Mouse (Mus musculus): ENCODE results near the gene Rad51b.

Rad51b gene

GRCm38 (mm10) chr12:79382416-79382815, 85.3 kb downstream of the Rad51b start:
- no peak for DNase-seq

DNA sequence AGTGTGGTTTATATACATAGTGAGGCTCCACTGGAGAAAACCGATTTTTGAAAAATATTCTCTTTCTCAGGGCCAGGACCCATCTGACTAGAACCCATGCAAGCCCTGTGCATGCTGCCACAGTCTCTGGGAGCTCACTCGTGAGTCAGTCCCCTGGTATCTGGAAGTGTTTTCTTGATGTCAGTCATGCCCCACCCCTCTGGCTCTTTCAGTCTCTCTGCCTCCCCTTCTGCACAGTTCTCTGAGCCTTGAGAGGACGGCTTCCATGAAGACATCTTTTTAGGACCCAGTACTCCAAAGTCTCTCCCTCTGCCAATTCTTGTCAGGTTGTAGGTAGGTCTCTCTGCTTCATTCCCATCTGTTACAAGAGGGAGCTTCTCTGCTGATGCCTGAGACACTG, 86.5 kb downstream of the Rad51b start:
- no peak for DNase-seq

DNA sequence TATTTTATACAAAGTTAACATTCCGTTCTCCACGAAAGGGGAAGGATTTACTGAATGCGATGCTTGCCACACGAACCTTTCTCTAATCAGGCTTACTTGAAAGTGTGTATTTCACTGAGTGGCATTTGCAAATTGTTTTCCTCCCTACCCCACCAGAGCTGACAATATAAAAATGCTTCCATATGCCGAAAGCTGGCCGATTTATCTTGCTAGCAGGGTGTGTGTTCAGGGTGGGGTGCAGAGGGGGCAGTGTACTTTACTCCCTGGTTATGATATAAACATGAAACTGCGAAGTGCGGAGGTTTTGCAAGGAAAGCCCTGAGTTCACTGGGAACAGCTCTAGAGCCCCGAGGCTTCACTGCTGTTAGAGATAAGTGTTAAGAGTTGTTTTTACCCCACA, 87.7 kb downstream of the Rad51b start:
- DNase-seq: no peak

- no peak for DNase-seq
These were observed 88.1 kb downstream of the Rad51b start for GRCm38 (mm10) chr12:79385199-79385598.

- DNase-seq: no peak
These were observed 90.8 kb downstream of the Rad51b start for GRCm38 (mm10) chr12:79387886-79388285.

- no peak for DNase-seq
These were observed 92.2 kb downstream of the Rad51b start for GRCm38 (mm10) chr12:79389251-79389650.

DNA sequence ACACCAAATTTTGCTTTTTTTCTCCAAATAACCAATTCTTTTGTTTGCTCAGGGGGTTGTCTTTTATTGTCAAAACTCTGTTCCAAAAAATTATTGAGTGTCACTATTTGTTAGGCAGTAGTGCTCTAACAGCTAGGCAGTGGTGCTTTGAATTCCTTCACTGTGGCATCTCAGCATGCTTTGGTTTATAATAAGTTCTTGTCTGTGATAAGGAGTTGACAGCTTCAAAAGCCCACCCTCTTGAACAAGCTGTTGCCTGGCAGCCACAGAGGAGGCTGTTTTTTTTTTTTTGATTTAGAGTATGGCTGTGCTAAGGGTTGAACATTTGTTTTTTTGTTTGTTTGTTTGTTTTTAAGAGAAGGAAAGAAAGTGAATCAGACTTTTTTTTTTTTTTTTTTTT, 92.9 kb downstream of the Rad51b start:
- no peak for DNase-seq

- DNase-seq: no peak
These were observed 96.6 kb downstream of the Rad51b start for GRCm38 (mm10) chr12:79393636-79394035.

DNA sequence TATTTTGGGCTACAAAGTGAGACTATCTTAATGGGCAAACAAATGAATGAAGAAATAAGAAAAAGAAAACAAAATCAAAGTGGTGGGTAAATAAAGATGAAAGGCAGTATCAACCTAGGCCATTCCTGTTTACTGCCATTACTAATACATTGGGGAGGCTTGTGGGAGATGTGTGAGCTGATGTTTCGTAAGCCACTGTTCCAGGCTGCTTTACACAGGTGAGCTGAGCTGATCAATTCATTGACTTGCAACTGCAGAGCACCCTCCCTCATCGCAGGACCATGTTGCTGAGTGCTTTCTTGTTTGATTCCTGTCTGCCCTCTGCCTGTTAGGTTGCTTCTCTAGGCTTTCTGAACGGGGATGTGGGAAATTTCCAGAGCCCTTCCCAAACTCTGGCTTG, 106.9 kb downstream of the Rad51b start:
- DNase-seq: no peak

- DNase-seq: no peak
These were observed 107.4 kb downstream of the Rad51b start for GRCm38 (mm10) chr12:79404494-79404893.

GRCm38 (mm10) chr12:79408677-79409076, 111.6 kb downstream of the Rad51b start:
- DNase-seq: no peak

DNA sequence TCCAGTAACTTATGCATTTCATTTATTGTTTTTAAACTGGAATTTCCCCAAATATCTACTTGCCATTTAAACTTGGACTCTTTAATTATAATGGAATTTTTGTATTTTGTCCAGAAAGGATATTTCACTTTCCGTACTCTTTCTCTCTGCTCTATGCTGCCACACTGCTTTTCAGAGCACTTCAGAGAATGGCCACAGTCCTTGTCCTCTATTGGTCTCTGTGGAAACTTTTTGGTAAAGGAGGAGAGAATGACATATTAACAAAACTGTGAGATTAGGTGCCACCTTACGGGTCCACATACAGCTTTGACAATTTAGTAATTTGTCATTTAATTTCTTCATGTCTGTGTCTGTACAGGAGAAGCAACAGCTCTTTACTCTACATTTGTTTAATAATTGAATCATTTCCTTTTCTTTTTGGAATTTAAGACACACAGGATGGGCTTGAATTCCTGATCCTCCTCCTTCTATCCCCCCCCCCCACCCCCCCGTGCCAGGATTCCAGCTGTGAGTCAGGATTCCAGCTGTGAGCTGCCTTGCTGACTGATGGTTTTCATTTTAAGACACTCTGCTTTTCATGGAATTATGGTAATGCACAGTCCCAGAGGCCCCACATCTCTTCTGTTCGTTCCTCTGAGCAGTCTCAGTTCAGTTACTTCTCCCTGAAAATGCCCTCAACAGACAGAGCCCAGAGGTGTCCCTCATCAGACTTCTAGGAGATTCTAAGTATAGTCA, 112.2 kb downstream of the Rad51b start:
- no peak for DNase-seq

DNA sequence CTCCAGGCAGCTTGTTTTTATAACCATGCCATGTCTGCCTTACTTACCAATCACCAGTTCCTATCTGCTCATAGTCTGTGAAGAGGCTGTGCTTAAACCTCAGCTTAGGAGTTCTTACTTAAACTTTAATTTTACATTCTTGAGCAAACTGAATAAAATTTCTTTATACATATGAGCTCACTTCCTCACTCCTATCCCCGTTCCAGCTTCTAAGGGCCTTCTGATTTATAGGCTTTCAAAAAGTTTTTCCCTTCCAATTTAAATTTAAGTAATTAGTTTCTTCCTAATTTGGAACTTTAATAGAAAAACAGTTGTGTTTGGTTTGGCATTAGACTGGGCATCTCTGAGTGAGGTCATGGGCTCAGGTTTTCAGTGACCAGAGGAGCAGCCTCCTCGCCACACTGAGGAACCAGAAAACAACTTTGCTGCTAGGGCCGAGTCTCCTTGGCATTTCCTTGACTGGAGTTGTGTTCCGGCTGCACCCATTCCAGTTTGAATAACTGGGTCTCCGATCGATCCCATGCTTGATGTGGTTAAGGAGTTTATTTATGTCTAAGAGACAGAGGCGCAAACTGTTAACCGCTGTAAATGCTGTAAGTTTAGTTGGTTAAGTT, 115.9 kb downstream of the Rad51b start:
- DNase-seq: no peak

- no peak for DNase-seq
These were observed 120.3 kb downstream of the Rad51b start for GRCm38 (mm10) chr12:79417360-79417759.

GRCm38 (mm10) chr12:79420605-79421004, 123.5 kb downstream of the Rad51b start:
- DNase-seq: no peak

DNA sequence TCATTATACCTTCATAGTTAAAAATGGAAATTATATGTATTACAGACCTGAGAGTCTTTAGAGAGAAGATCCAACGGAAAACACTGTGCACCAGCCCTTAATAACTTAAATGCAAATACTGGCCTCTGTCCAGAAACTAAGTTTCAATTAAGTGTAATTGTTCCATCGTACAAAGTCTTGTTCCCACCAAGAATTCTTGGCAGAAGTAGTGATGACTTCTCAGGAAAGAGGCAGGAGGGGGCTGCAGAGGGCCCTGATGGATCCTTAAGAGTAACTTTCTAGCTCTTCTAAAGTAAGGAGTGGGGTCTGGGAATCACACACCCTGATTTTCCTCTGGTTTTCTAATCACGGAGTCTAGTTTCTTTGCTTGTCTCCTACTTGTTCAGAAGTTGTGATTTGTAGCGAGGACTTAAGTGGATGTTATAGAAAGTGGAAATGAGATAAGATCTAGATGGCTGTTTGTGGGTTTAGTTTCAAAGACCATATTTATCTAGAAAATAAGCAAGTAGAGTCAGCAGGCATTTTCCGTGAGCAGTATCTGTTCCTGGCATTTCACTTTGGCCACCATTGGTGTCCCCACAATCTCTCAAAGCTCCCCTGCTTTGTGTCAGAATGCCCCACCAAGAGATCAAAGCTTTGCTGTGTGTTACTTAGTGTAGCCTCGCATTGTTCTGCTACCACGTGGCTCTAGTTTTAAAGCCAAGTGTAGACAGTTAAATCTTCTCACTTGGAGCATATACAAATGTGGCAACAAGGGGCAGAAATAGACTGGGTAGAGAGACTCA, 132.6 kb downstream of the Rad51b start:
- DNase-seq: no peak

- DNase-seq: no peak
These were observed 134.1 kb downstream of the Rad51b start for GRCm38 (mm10) chr12:79431138-79431537.

DNA sequence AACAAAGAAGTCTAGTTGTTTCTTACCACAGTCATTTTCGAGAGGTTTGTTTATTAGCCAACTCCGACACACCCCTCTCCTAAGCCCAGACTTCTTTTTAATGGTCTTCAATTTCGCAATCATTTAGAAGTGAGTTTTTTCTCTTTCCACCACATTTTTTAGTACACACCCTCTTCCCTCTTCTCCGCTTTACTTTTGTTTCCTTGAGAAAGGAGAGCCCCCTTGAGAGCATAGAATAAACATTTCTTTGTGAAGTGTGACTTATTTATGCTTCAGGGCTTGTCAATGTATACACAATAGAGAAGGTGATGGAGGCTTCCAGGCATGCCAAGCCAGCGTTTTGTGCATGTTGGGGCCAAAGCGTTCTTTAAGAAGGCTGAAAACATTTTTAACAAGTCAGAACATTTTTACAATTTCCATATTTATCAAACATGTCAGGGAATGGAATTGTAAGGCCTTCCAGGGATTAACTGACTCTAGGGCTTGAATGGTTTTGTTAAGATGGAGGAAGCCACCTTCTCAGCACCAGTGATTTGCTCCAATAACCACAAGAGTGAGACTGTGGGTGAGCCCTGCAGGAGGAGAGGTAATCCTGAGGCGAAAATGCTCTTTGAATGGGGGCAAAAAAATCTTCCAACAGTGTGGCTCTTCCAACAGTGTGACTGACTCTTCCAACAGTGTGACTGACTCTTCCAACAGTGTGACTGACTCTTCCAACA, 136.8 kb downstream of the Rad51b start:
- no peak for DNase-seq

DNA sequence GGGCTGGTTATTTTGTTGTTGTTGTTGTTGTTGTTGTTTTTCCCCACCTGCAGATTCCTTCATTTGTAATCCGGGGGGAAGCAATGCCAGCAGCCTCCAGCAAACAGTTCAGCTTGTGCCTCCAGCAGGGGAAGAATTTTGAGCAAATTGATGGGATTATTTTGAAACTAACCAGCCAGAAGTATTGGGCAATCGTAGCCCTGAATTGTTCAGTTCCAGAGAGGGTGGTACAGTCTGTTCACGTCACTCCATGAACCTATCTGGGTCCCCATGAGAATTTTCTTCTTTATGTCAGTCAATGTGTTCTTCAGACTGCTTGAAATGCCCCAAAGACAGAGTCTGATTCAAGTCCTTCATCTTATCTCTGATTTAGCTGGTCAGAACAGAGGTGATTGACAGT, 138.4 kb downstream of the Rad51b start:
- no peak for DNase-seq

DNA sequence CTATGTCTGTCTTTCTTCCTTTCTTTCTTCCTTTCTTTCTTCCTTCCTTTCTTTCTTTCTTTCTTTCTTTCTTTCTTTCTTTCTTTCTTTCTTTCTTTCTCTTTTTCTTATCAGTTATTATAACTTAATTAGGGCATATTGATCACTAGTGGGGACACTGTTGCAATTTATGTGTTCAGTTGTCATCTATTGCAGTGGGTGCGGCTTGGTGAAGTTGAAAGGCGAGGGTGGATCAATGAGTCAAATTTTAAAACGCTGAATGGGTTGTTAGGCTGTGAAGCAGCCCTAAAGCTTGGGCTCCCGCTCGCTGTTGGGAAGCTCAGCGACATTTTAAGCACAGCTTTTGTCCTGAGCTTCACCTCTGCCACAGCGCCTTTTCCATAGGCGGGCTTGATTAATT, 139.0 kb downstream of the Rad51b start:
- DNase-seq: no peak

DNA sequence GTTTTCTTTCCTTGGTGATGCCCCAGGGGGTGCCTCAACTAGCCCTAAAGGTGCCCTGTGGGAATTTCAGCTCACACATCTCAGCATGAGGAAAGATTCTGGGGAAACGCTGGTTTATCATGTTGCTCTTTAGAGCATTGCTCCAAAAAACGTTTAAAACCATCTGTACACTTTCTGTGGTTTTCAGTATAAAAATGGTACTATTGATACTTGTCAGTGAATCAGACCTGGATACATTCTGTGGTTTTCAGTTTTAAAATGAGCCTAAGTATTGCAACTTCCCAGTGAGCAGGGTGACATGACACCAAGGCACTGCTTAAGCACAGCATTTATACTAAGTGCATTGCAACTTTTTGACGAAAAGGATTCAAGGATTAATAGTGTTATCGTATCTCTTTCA, 139.8 kb downstream of the Rad51b start:
- DNase-seq: no peak

DNA sequence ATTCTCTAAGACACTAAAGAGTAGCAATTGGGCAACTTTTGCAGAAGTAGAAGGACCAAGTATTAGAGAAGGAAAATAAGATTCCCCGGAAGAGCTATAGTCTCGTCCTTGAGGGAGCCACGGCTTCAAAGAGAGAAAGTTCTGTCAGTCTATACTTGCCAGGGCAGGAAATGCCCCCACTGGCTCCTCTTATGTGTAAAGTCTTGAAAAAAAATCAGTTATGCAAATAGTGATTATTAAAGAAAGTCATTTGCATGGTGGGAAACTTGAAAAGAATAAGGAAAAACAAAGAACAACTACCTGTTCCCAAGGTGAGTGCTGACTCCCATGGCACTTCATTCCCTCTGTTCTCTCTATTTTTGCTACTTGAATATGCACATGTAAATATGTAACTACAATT, 140.5 kb downstream of the Rad51b start:
- DNase-seq: no peak

DNA sequence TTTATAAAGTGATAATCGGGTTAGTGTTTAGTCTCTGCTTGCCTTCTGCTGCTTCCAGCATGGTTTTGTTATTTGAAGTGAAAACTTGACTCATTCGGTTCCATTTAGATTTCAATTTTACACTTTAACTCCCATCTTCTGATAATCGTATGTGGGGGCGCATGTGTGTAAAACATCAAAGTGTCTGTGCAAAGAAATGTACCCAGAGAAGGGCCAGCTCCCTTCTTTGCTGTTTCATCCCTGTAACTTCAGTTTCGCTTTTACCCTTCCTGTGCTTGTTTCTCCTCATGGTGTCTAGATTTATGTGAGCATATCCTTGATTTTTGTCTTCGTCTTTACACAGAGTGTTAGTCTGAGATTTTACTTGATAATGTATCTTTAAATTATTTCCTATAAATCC, 142.9 kb downstream of the Rad51b start:
- no peak for DNase-seq
